Mouse (Mus musculus) cerebellum, postnatal 25 days (tissue): ENCODE measurements around the gene Cdc42ep4.

Experiments used
- DNase-seq, 2 experiments: peaks; one replicate each; pipeline ENCODE4 v3.0.0; 2021; ENCODE audit warnings: mixed read lengths in 2 of 2

Cdc42ep4 gene

GRCm38 (mm10) chr11:113776851-113777511 lies 25.3 kb upstream of the Cdc42ep4 start:
- DNase-seq, result no peak

- no peak for DNase-seq
Observed at GRCm38 (mm10) chr11:113774773-113775172, 23.1 kb upstream of the Cdc42ep4 start.

DNA sequence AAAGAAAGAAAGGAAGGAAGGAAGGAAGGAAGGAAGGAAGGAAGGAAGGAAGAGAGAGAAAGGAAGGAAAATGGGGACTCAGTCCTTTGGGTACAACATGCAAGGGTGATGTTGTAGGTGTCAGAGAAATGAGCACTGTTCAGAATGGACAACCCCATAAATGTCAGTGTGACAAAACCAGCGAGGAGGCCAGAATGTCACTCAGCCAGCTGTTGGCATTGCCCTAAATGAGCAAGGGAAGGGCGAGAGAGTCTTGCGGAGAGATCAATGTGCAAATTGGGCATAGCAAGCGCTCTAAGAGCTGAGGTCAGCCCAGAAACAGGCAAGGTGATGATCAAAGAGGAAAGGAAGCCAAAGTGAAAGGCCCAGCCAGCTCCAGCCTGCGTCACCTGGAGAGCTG lies 21.5 kb upstream of the Cdc42ep4 start:
- DNase-seq, result no peak

DNA sequence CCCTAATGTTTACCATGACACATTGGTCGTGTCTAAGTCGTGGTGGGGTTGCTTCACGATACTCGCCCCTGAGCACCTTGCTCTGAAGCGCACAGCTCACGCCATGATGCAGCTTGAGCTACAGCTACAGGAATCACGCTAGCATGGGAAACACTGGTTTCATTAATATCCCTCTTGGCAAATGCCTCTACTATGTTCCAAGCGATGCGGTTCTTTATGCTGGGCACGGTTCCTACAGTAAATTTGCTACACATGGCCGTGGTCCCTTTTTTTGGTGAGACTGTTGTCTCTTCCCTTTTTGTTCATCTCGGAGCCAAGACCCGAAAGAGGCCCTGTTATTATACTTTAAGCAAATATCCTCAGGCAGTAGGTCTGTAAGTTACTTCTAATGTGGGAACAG lies 19.5 kb upstream of the Cdc42ep4 start:
- no peak for DNase-seq

GRCm38 (mm10) chr11:113768356-113768755 lies 16.7 kb upstream of the Cdc42ep4 start:
- DNase-seq, result no peak

GRCm38 (mm10) chr11:113767285-113767684 lies 15.6 kb upstream of the Cdc42ep4 start:
- DNase-seq, result peak in 1 of 2 experiments; percentile 33

GRCm38 (mm10) chr11:113766284-113766985 lies 14.8 kb upstream of the Cdc42ep4 start:
- no peak for DNase-seq

GRCm38 (mm10) chr11:113764132-113764849 lies 12.6 kb upstream of the Cdc42ep4 start:
- no peak for DNase-seq

DNA sequence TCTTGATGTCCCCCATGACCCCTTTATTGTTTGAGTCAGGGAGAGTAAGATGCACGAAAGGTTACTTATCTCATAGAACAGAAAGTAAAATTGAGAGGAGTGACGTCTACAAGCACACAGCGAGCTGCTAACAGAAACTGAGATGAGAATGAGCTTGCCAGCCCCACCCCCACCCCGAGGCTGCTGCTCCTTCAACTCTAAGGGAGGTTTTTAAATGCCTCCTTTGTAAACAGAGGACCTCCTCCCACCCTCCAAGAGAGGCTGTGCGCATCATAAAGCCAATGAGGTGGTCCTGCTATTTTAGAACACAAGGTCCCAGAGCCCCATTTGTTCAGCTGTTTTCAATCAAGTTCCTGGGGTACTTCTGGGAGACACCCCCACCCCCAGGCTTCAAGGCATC lies 11.8 kb upstream of the Cdc42ep4 start:
- DNase-seq, result no peak

GRCm38 (mm10) chr11:113762136-113762797 lies 10.6 kb upstream of the Cdc42ep4 start:
- DNase-seq, result no peak

GRCm38 (mm10) chr11:113761646-113762045 lies 10.0 kb upstream of the Cdc42ep4 start:
- no peak for DNase-seq

GRCm38 (mm10) chr11:113760476-113760875 lies 8.8 kb upstream of the Cdc42ep4 start:
- no peak for DNase-seq

DNA sequence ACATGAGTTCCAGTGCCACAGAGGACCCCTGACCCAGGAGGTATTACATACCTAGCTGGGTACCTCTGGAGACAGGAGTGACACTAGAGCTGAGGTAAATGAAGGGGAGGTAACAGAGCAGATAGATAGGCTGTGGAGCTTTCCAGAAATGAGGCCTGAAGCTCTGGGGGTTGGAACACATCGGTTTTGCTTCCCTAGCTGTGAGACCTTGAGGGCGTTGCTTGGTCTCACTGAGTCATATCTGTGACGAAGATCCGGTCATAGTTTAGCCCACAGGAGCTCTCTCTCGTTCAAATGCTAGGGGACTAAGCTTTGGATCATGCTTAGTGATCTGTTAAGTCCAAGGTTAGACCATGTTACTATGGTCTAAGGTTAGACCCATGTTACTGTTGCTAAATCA lies 7.2 kb upstream of the Cdc42ep4 start:
- no peak for DNase-seq

DNA sequence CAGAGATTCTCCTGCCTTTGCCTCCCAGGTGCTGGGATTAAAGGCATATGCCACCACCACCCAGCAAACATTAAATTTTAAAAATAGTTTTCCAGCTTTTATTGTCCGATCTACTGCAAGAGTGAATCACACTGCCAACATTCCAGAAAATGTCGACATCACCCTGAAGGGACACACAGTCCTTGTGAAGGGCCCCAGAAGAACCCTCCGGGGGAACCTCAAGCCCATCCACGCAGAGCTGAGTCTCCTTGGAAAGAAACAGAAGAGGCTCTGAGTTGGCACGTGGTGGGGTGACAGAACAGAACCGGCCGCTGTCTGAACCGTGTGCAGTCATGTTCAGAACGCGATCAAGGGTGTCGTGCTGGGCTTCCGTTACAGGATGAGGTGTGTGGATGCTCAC lies 4.9 kb upstream of the Cdc42ep4 start:
- DNase-seq, result no peak

GRCm38 (mm10) chr11:113755878-113756277 lies 4.2 kb upstream of the Cdc42ep4 start:
- no peak for DNase-seq

DNA sequence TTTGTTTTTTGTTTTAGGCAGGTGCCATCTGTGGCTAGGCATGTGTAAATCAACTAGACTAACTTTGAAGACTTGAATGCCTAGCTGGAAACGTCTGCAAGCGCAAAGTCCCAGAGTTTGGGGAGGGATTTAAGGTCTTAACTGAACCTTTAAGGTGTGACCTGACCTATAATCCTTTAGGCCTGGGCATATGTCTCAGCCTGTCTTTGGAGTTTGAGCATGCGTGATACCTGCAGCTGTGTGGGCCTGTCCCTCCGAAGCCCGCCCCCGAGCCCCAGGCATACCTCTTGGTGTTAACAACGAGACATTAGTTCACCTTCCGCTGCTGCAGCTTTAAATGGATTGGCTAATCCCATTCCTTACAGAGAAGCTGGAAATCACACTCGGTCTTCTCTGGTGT lies 3.2 kb upstream of the Cdc42ep4 start:
- no peak for DNase-seq

DNA sequence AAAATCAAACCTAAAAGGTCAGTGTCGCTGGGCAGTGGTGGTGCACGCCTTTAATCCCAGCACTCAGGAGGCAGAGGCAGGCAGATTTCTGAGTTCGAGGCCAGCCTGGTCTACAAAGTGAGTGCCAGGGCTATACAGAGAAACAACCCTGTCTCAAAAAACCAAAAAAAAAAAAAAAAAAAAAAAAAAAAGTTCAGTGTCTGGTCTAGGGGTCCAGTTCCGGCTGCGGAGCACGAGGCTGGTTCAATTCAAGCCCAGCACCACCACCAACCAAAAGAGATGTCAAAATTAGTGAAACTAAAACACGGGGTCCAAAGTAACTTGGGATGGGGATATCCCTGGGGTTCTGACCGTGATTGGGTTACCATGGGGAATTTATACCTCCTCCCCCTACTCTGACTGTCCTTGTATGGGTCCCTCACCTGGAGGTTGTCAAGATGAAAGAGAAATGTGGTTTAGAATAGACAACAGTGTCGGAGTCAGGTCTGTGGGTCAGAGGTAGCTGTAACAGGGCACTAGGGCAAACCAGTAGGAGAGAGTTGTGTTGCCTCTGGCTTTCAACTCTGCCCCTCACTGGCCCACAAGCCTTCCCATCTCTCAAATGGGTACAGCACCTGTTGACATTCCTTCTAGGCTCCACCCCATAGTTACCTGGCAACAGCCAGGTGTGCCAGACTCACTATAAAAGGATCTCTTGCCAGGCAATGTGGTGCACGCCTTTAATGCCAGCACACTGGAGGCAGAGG lies 1.2 kb upstream of the Cdc42ep4 start:
- no peak for DNase-seq

GRCm38 (mm10) chr11:113752158-113752661 lies 529 bp upstream of the Cdc42ep4 start:
- DNase-seq, result no peak

- peak; percentile 51 to 59 for DNase-seq
Observed at GRCm38 (mm10) chr11:113750571-113751483, 854 bp downstream of the Cdc42ep4 start.

DNA sequence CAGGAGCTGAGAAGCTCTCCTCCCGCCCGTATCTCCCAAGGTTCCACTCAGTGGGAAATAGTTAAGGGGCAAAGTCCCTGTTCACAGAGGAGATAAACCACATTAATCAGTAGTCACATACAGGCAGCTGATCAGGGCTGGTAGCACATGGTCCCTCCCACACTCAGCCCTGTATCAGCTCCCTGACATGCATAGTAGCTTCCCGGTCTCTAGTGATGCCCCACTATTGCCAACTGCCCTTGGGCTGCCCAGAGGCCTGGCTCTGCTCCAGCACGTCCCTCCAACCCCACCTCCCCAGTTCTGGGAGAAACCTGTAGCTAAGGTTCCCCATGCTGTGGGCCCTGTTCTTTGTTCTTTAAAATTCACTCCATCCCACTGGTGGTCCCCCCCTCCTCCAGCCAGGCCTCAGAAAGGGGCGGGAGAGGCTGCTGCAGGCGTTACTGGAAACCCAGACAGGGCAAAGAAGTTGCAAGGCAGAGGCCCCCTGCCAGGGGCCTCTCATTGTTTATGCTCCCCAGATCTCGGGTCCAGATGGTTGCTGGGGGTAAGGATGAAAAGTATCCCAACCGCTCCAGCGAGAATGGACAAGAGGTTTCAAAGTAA lies 1.8 kb downstream of the Cdc42ep4 start:
- no peak for DNase-seq
